ENCODE assay signal across 30 mouse cellular contexts in genomic region chr1:65544219-65544864, GRCm38 (mm10).
DNase-seq lines count a peak whose midpoint lies in the region; ATAC-seq and TF ChIP-seq lines count a peak whose summit lies in the region.
"Had no signal": no experiment of that assay in that cellular context is flagged by ENCODE, and none has a peak within 500 bp of the region (broad histone marks: within the 10 kb centered on the region; RNA-seq: fewer than 3 reads in every experiment).

No protein-coding gene starts in this region.

- H3K27me3 ChIP-seq in forebrain, embryonic 12.5 days: no peaks in the 10 kb centered on the region
- H3K27me3 ChIP-seq in forebrain, embryonic 11.5 days (ENCODE audit: control insufficient read depth, insufficient read depth, low read length): no peaks in the 10 kb centered on the region
- H3K27me3 ChIP-seq in midbrain, embryonic 12.5 days: no peaks in the 10 kb centered on the region
- no peaks in the 10 kb centered on the region for H3K27me3 ChIP-seq in midbrain, embryonic 16.5 days (ENCODE audit: control insufficient read depth, insufficient read depth, low read depth, low read length)
- no peaks in the 10 kb centered on the region for H3K27me3 ChIP-seq in forebrain, embryonic 16.5 days (replicated peaks; ENCODE audit: control insufficient read depth, insufficient read depth, low read length)
- H3K27me3 ChIP-seq in kidney, embryonic 16.5 days (ENCODE audit: insufficient read depth, low read length): no peaks in the 10 kb centered on the region
- H3K27me3 ChIP-seq in liver, postnatal 0 days (ENCODE audit: insufficient read depth, low read length): no peaks in the 10 kb centered on the region
- H3K27me3 ChIP-seq: CH12.LX; embryonic facial prominence, embryonic 15.5 days; limb, embryonic 15.5 days; neural tube, embryonic 12.5 days; stomach, embryonic 15.5 days had no signal

- no peak overlapping the region for H3K4me2 ChIP-seq in forebrain, embryonic 12.5 days
- no peak overlapping the region for H3K4me2 ChIP-seq in forebrain, embryonic 11.5 days (ENCODE audit: low read depth, low read length, severe bottlenecking)
- H3K4me2 ChIP-seq in midbrain, embryonic 12.5 days (replicated peaks): no peak overlapping the region
- H3K4me2 ChIP-seq in midbrain, embryonic 16.5 days (ENCODE audit: low read length): no peak overlapping the region
- no peak overlapping the region for H3K4me2 ChIP-seq in forebrain, embryonic 16.5 days (ENCODE audit: low read length)
- H3K4me2 ChIP-seq in kidney, embryonic 16.5 days (replicated peaks; ENCODE audit: low read depth, low read length): no peak overlapping the region
- no peak overlapping the region for H3K4me2 ChIP-seq in liver, postnatal 0 days (ENCODE audit: low read depth, low read length)
- H3K4me2 ChIP-seq: embryonic facial prominence, embryonic 15.5 days; heart, embryonic 11.5 days; limb, embryonic 15.5 days; lung, embryonic 14.5 days; neural tube, embryonic 12.5 days; stomach, embryonic 15.5 days had no signal

- peak; percentile 30; the same call in 1 of the 2 replicates for ATAC-seq in forebrain, embryonic 12.5 days (ENCODE audit: low FRiP score)
- ATAC-seq in forebrain, embryonic 11.5 days (replicated peaks; ENCODE audit: low FRiP score): no peak; the same call in 1 of the 2 replicates
- ATAC-seq in midbrain, embryonic 12.5 days (ENCODE audit: low FRiP score, low read depth): peak; percentile 19; the same call in 1 of the 2 replicates
- ATAC-seq in midbrain, embryonic 16.5 days: no peak
- ATAC-seq in forebrain, embryonic 16.5 days: peak; percentile 74
- no peak for ATAC-seq in kidney, embryonic 16.5 days (ENCODE audit: low FRiP score, low TSS enrichment)
- ATAC-seq in liver, postnatal 0 days: no peak
- ATAC-seq: intestine, embryonic 16.5 days had no signal

- no peaks in the 10 kb centered on the region for H3K36me3 ChIP-seq in forebrain, embryonic 12.5 days (replicated peaks)
- H3K36me3 ChIP-seq in forebrain, embryonic 11.5 days (ENCODE audit: control insufficient read depth, insufficient read depth, low read length): no peaks in the 10 kb centered on the region
- no peaks in the 10 kb centered on the region for H3K36me3 ChIP-seq in midbrain, embryonic 12.5 days
- no peaks in the 10 kb centered on the region for H3K36me3 ChIP-seq in midbrain, embryonic 16.5 days (ENCODE audit: control insufficient read depth, insufficient read depth, low read length)
- H3K36me3 ChIP-seq in forebrain, embryonic 16.5 days (ENCODE audit: control insufficient read depth, insufficient read depth): no peaks in the 10 kb centered on the region
- no peaks in the 10 kb centered on the region for H3K36me3 ChIP-seq in kidney, embryonic 16.5 days (ENCODE audit: insufficient read depth, low read length)
- no peaks in the 10 kb centered on the region for H3K36me3 ChIP-seq in liver, postnatal 0 days (replicated peaks; ENCODE audit: insufficient read depth, low read length)
- H3K36me3 ChIP-seq: embryonic facial prominence, embryonic 15.5 days; limb, embryonic 10.5 days; limb, embryonic 15.5 days; neural tube, embryonic 12.5 days; stomach, embryonic 15.5 days had no signal

- H3K4me1 ChIP-seq in forebrain, embryonic 12.5 days: no peaks in the 10 kb centered on the region
- no peaks in the 10 kb centered on the region for H3K4me1 ChIP-seq in forebrain, embryonic 11.5 days (replicated peaks; ENCODE audit: control insufficient read depth, insufficient read depth, low read length)
- H3K4me1 ChIP-seq in midbrain, embryonic 12.5 days: no peaks in the 10 kb centered on the region
- no peaks in the 10 kb centered on the region for H3K4me1 ChIP-seq in midbrain, embryonic 16.5 days (ENCODE audit: control insufficient read depth, insufficient read depth, low read length)
- peaks cover 4% of the 10 kb centered on the region; the same call in 1 of the 2 replicates for H3K4me1 ChIP-seq in forebrain, embryonic 16.5 days (replicated peaks; ENCODE audit: control insufficient read depth, insufficient read depth, low read length)
- H3K4me1 ChIP-seq in kidney, embryonic 16.5 days (ENCODE audit: insufficient read depth, low read length): no peaks in the 10 kb centered on the region
- no peaks in the 10 kb centered on the region for H3K4me1 ChIP-seq in liver, postnatal 0 days (ENCODE audit: insufficient read depth)
- H3K4me1 ChIP-seq: embryonic facial prominence, embryonic 15.5 days; limb, embryonic 10.5 days; limb, embryonic 15.5 days; neural tube, embryonic 12.5 days; stomach, embryonic 15.5 days had no signal

- H3K9me3 ChIP-seq in forebrain, embryonic 12.5 days: no peaks in the 10 kb centered on the region
- H3K9me3 ChIP-seq in forebrain, embryonic 11.5 days (ENCODE audit: control insufficient read depth, low read length): no peaks in the 10 kb centered on the region
- H3K9me3 ChIP-seq in midbrain, embryonic 12.5 days: no peaks in the 10 kb centered on the region
- H3K9me3 ChIP-seq in midbrain, embryonic 16.5 days (replicated peaks; ENCODE audit: control insufficient read depth, low read length, poor library complexity, severe bottlenecking): no peaks in the 10 kb centered on the region
- no peaks in the 10 kb centered on the region for H3K9me3 ChIP-seq in forebrain, embryonic 16.5 days (ENCODE audit: control insufficient read depth, low read length)
- H3K9me3 ChIP-seq in kidney, embryonic 16.5 days (ENCODE audit: low read length): no peaks in the 10 kb centered on the region
- H3K9me3 ChIP-seq in liver, postnatal 0 days (ENCODE audit: low read length): no peaks in the 10 kb centered on the region
- H3K9me3 ChIP-seq: embryonic facial prominence, embryonic 15.5 days; limb, embryonic 10.5 days; limb, embryonic 15.5 days; neural tube, embryonic 12.5 days; stomach, embryonic 15.5 days had no signal

- TF ChIP-seq CTCF in liver, postnatal 0 days (IDR thresholded peaks at IDR 0.05; ENCODE audit: low read depth): no peak

- H3K27ac ChIP-seq in forebrain, embryonic 12.5 days: no peak overlapping the region
- no peak overlapping the region for H3K27ac ChIP-seq in forebrain, embryonic 11.5 days (ENCODE audit: low read depth, low read length)
- H3K27ac ChIP-seq in midbrain, embryonic 12.5 days (replicated peaks): no peak overlapping the region
- H3K27ac ChIP-seq in midbrain, embryonic 16.5 days (ENCODE audit: low read length): no peak overlapping the region
- no peak overlapping the region for H3K27ac ChIP-seq in forebrain, embryonic 16.5 days (ENCODE audit: low read length)
- no peak overlapping the region for H3K27ac ChIP-seq in kidney, embryonic 16.5 days (ENCODE audit: low read length)
- no peak overlapping the region for H3K27ac ChIP-seq in liver, postnatal 0 days (ENCODE audit: low read depth)
- H3K27ac ChIP-seq: embryonic facial prominence, embryonic 15.5 days; gastrocnemius, adult 2 months; limb, embryonic 10.5 days; limb, embryonic 15.5 days; liver, embryonic 14.5 days; neural tube, embryonic 12.5 days; stomach, embryonic 15.5 days had no signal

- TF ChIP-seq EP300 in liver, postnatal 0 days (IDR thresholded peaks at IDR 0.05; ENCODE audit: low read depth): no peak

- no peak overlapping the region for H3K9ac ChIP-seq in forebrain, embryonic 12.5 days
- H3K9ac ChIP-seq in forebrain, embryonic 11.5 days (ENCODE audit: low read length): no peak overlapping the region
- no peak overlapping the region for H3K9ac ChIP-seq in midbrain, embryonic 12.5 days (replicated peaks)
- no peak overlapping the region for H3K9ac ChIP-seq in midbrain, embryonic 16.5 days (ENCODE audit: low read depth, low read length)
- H3K9ac ChIP-seq in forebrain, embryonic 16.5 days (replicated peaks; ENCODE audit: low read depth, low read length): no peak overlapping the region
- no peak overlapping the region for H3K9ac ChIP-seq in kidney, embryonic 16.5 days (replicated peaks; ENCODE audit: low read length)
- no peak overlapping the region for H3K9ac ChIP-seq in liver, postnatal 0 days (replicated peaks)
- H3K9ac ChIP-seq: embryonic facial prominence, embryonic 15.5 days; limb, embryonic 15.5 days; liver, embryonic 14.5 days; lung, embryonic 14.5 days; neural tube, embryonic 12.5 days; stomach, embryonic 15.5 days had no signal

- 37% methylated on average over 5 of the region's 5 CpGs for WGBS in forebrain, embryonic 12.5 days
- 70% methylated on average over 5 of the region's 5 CpGs for WGBS in forebrain, embryonic 11.5 days
- 72% methylated on average over 5 of the region's 5 CpGs for WGBS in midbrain, embryonic 12.5 days
- 37% methylated on average over 5 of the region's 5 CpGs for WGBS in midbrain, embryonic 16.5 days
- 14% methylated on average over 5 of the region's 5 CpGs for WGBS in forebrain, embryonic 16.5 days
- WGBS in kidney, embryonic 16.5 days: 91% methylated on average over 5 of the region's 5 CpGs
- WGBS in liver, postnatal 0 days (ENCODE audit: insufficient replicate concordance): 74% methylated on average over 5 of the region's 5 CpGs

- H3K4me3 ChIP-seq in forebrain, embryonic 12.5 days (replicated peaks): no peak overlapping the region
- H3K4me3 ChIP-seq in forebrain, embryonic 11.5 days (ENCODE audit: low read depth, low read length): no peak overlapping the region
- no peak overlapping the region for H3K4me3 ChIP-seq in midbrain, embryonic 12.5 days
- H3K4me3 ChIP-seq in midbrain, embryonic 16.5 days (ENCODE audit: low read depth, low read length): no peak overlapping the region
- H3K4me3 ChIP-seq in forebrain, embryonic 16.5 days (replicated peaks; ENCODE audit: low read length): no peak overlapping the region
- no peak overlapping the region for H3K4me3 ChIP-seq in kidney, embryonic 16.5 days (ENCODE audit: low read length)
- H3K4me3 ChIP-seq in liver, postnatal 0 days (ENCODE audit: low read depth, low read length): no peak overlapping the region
- H3K4me3 ChIP-seq: embryonic facial prominence, embryonic 15.5 days; gastrocnemius, adult 2 months; limb, embryonic 10.5 days; limb, embryonic 15.5 days; myocyte; neural tube, embryonic 12.5 days; stomach, embryonic 15.5 days had no signal

- no peak for DNase-seq in forebrain, embryonic 11.5 days (ENCODE audit: low spot score)
- DNase-seq in Muller cell, postnatal 12 days (ENCODE audit: inconsistent ontology term): peak; percentile 27
- no peak for DNase-seq in liver, postnatal 0 days
- DNase-seq: adrenal gland, postnatal 14 days; cerebellum, adult 2 months; gastrocnemius, adult 2 months; gastrocnemius, postnatal 36 days; heart, adult 18-20 months; heart, postnatal 36 days; kidney, adult 8-10 months; kidney, postnatal 10 days; layer of hippocampus, adult 9-11 months; lung, embryonic 14.5 days; lung, postnatal 14 days; right cerebral cortex, postnatal 25 days had no signal

Comparison
In these comparisons a context has a peak if more than half of its experiments do, and no peak if none do; other contexts are left out.
1. ATAC-seq: peak in forebrain, embryonic 12.5 days (single experiment), midbrain, embryonic 12.5 days (single experiment) and forebrain, embryonic 16.5 days (single experiment); none in forebrain, embryonic 11.5 days (single experiment), midbrain, embryonic 16.5 days (single experiment), kidney, embryonic 16.5 days (single experiment) and liver, postnatal 0 days (single experiment).